Mouse (Mus musculus): ENCODE data around the gene Rpl14.

DNA sequence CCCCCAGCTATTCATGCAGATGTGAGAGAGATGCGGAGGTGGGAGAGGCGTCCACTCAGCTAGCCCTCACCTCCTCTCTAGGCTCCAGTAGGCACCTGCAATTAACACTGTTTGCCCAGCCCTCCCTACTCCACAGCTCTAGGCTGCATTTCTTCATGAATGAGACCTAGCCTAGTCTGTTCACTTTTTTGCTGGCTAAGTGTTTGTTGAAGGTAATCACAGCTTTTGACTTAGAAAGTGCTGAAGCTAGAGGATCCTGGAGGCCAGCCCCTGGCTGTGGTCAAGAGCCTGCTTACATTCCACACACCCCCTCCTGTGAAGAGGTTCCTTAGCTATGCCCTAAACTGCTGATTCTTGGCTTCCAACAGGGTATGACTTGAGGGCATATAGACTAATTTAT, 29.8 kb upstream of the Rpl14 start:
- TF ChIP-seq CTCF (IDR thresholded peaks at IDR 0.05) (no peak), EP300 (IDR thresholded peaks at IDR 0.05) (no peak)
